Mouse (Mus musculus) c-Kit-negative CD71-positive TER-119-positive erythroid progenitor cells, embryonic 14.5 days (primary cell): Measurements from ENCODE around the gene Ism1.

Experiments
- DNase-seq: peaks from one replicate; pipeline ENCODE4 v3.0.0-alpha.2; 2013; ENCODE audit warnings: low read depth, low spot score

Gene Ism1

GRCm38 (mm10) chr2:139714206-139714605 lies 36.2 kb downstream of the Ism1 start:
- no peak for DNase-seq

DNA sequence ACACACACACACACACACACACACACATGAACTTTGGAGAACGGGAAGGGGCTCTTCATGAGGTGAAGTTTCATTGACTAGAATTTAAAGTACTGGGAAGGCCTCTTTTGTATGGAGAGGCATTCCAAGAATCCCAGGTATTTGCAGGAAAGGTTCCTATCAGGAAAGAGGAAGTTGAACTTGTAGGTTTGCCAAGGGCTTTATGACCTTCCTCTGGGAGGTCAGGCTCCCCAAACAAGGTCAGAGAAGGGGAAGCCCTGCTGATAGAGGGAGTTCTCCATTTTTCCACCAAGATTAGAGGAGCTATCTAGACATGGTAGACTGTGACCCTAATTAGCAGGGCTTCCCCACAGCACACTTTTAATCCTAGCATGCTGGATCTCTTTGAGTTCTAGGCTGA lies 39.8 kb downstream of the Ism1 start:
- no peak for DNase-seq

GRCm38 (mm10) chr2:139722700-139723099 lies 44.7 kb downstream of the Ism1 start:
- DNase-seq: no peak

DNA sequence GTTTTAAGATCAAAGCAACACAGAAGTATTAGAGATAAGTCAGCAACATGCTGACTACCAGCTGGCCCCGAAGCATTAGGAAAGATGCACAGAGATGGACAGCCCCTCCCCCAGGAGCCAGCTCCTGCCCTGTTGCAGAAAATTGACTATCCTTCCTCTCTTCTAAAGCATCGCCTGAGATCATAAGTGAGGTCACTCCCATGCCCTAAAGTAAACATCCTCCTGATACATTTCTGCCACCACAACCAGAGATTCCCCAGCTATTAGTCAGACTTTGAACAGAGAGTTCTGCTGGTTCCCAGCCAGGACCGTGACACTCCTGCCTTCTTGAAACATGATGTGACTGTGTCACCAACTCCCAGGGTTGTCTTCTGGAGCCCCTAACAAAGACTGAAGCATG lies 45.3 kb downstream of the Ism1 start:
- DNase-seq: no peak

GRCm38 (mm10) chr2:139724202-139724838 lies 46.3 kb downstream of the Ism1 start:
- DNase-seq: no peak

- DNase-seq: no peak
These were observed 47.4 kb downstream of the Ism1 start for GRCm38 (mm10) chr2:139725328-139725727.

DNA sequence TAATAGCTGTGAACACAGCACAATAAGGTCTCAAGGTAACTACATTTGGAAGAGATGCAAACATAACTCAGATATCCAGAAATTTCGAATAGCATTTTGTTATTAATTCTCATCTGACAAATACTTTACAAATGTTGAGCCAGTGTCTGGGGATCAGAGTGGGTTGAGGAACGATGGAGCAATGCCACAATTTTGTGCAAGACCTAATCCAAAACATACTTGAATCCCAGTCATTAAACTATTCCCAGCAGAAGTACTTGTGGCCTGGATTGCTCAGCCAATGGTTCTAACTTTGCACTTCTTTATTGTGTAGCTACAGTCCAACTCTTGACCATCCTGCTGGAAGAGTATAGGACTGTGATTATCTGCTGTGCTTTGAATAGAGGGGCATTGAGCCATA lies 50.1 kb downstream of the Ism1 start:
- DNase-seq: no peak

GRCm38 (mm10) chr2:139729377-139729776 lies 51.4 kb downstream of the Ism1 start:
- DNase-seq: no peak

- DNase-seq: no peak
These were observed 64.4 kb downstream of the Ism1 start for GRCm38 (mm10) chr2:139742381-139742780.

DNA sequence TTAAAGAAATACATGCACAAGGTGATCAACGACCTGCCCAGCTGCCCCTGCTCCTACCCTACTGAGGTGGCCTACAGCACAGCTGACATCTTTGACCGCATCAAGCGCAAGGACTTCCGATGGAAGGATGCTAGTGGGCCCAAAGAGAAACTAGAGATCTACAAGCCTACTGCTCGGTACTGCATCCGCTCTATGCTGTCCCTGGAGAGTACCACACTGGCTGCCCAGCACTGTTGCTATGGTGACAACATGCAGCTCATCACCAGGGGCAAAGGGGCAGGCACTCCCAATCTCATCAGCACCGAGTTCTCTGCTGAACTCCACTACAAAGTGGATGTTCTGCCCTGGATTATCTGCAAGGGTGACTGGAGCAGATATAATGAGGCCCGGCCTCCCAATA lies 79.0 kb downstream of the Ism1 start:
- no peak for DNase-seq

- DNase-seq: no peak
These were observed 79.5 kb downstream of the Ism1 start for GRCm38 (mm10) chr2:139757456-139757855.

- DNase-seq: no peak
These were observed 86.4 kb downstream of the Ism1 start for GRCm38 (mm10) chr2:139764355-139764754.

DNA sequence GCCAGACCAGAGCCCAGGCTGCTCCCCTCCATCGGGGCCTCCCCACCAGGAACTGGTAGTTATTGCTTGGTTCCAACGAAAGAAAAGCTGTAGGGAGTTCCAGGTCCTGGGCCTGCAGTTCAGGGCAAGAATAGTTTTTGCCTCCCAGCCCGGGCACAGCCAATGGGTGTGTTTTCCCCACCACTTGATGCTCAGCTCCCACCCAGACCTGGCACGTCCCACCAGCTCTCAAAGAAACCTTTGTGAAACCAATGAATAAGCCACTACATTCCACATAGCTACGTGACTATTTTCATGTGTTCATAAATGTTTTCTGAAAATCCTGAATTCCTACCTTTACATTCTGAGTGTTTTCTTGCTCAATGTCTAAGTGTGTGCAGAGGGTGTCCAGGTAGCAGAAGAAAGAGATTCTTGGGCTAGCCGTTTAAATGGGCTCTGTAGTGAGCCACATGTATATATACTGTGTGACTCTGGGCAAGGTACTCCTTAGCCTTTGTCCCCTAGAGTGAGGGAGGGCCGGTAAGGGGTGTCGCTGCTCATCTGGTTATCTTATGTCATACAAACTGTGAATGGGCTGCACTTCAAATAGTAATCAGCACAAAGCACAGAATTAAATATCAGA lies 97.1 kb downstream of the Ism1 start:
- DNase-seq: no peak

GRCm38 (mm10) chr2:139776644-139777043 lies 98.7 kb downstream of the Ism1 start:
- no peak for DNase-seq

- DNase-seq: no peak
These were observed 100.3 kb downstream of the Ism1 start for GRCm38 (mm10) chr2:139778283-139778682.

GRCm38 (mm10) chr2:139783318-139783850 lies 105.4 kb downstream of the Ism1 start:
- no peak for DNase-seq

- no peak for DNase-seq
These were observed 106.5 kb downstream of the Ism1 start for GRCm38 (mm10) chr2:139784465-139784864.

DNA sequence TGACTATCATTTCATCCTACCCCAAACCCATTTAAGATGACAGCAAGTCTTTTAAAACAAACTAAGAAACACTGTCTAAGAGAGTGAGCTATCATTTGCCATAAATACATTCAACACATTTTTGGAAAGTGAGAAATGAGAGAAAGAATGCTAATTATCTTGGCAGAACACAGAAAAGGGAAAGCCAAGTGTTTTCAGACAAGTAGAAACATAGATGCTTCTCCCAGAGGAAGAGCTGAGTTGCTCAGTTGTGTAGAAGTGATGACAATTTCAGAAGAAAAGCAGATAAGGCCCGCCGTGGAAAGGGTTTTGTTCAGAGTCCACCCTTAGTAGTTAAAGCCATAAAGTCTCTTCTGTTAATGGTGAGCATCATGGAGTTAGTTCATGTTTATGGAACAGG lies 107.0 kb downstream of the Ism1 start:
- DNase-seq: no peak

GRCm38 (mm10) chr2:139788658-139789057 lies 110.7 kb downstream of the Ism1 start:
- no peak for DNase-seq

DNA sequence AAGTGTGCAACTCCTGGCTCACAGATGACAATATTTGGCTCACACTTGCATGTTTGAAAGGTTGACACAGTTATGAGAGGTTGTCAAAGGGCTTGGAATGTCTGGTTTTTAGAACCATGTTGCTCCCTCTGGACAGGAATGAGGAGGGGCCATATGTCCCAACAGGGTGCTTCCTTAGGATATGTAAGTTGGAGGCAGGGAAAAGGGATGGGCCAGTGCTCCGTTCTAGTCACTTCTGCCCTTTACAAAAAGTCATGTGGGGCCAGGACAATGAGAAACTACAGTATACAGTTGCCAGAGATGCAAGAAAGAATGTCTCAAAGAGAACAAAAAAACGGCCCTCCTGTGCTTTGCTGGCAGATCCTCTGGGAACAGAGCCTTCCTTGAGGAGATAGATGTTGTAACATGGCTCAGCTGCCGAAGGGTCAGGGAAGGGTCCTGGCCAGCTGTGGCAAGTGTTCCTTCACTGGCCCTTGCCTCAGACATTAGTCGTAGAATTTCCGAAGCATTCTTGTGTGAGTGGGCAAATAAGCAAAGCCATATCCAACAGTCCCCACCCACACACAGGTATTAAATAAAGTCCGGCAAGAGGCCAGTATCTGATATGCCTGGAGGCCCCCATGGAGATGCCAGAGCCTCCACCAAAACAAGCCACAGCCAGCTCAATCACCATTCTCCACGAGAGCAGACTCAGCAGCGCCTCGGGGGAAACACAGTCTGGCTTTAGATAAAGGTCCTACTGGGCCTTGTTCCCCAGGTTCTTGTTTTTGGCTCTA lies 114.6 kb downstream of the Ism1 start:
- DNase-seq: no peak

DNA sequence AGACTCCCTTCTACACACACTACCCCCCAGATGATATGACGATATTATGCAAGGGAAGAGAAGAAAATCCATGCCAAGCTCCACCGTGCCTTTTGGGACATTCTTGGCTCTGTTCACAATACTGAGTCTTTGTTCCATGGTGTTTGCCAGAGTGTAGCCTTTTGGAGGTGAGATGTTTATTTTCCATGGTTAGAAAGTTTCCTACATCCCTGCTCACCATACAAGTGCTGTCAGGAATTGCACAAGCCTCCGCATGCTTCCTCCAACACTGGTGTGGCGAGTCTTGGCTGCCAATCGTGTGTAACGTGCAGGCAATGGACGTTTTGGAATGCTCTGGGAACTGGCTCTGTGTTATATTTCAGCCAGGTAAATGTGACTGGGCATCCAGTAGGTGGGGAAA lies 126.1 kb downstream of the Ism1 start:
- DNase-seq: no peak

DNA sequence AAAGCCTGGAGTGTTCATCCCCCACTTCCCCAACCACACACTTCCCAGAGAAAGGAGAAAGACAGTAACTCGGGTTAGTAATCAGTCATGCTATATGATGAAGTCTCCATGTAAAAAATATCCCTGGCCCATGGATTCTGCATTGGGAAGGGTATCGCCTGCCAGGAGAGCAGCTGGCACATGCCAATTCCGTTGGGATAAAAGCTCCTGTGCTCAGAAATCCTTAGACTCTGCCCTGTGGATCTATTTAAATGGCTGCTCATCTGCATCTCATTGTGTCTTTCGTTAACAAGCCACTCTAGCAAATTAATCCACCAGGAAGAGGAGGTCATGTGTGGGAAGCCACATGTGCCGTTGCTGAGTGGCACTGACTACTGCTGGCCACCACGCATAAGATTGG lies 129.9 kb downstream of the Ism1 start:
- DNase-seq: no peak
